Mouse (Mus musculus) MEL (cell line): ENCODE results near the gene Ncbp1. TPM values are rescaled to one million over a fixed set of nuclear protein-coding genes. Genes with fewer than 3 reads are reported as not detected.

Source experiments
- DNase-seq: peaks from one replicate; pipeline ENCODE4 v3.0.0; 2011; ENCODE audit warnings: low read depth, low spot score
- H3K27ac ChIP-seq: 2 replicates; pipeline ENCODE4 v1.5.1; 2012; ENCODE audit warnings: low read depth, mild to moderate bottlenecking, control low read depth, low read length, moderate library complexity; ENCODE audit not compliant: control insufficient read depth
- H3K27me3 ChIP-seq, 2 experiments: fragments of 150-350 bp in 1 of 2; sonication (generic) in 1 of 2; 2 replicates each; pipeline ENCODE4 v1.6.1; 2012; ENCODE audit warnings: low read length in 2 of 2, mild to moderate bottlenecking in 2 of 2, improper control_type of control experiment in 1 of 2, moderate library complexity in 1 of 2; ENCODE audit not compliant: insufficient read depth in 2 of 2, control insufficient read depth in 1 of 2
- H3K36me3 ChIP-seq, 2 experiments: 2 replicates each; pipeline ENCODE4 v1.6.1; 2012 to 2014; ENCODE audit warnings: low read length in 2 of 2, improper control_type of control experiment in 1 of 2, inconsistent platforms in 1 of 2, mild to moderate bottlenecking in 1 of 2; ENCODE audit not compliant: insufficient read depth in 2 of 2, control insufficient read depth in 1 of 2
- H3K4me1 ChIP-seq, 2 experiments: fragments of 150-350 bp in 1 of 2; sonication (generic) in 1 of 2; 2 replicates each; pipeline ENCODE4 v1.6.1; 2012; ENCODE audit warnings: low read length in 2 of 2, improper control_type of control experiment in 1 of 2, mild to moderate bottlenecking in 1 of 2; ENCODE audit not compliant: insufficient read depth in 2 of 2, control insufficient read depth in 1 of 2
- H3K4me3 ChIP-seq, 2 experiments: fragments of 150-350 bp in 1 of 2; sonication (generic) in 1 of 2; 2 replicates each; pipeline ENCODE4 v1.5.1; 2012; ENCODE audit warnings: low read depth in 2 of 2, low read length in 2 of 2, mild to moderate bottlenecking in 2 of 2, moderate library complexity in 2 of 2, control low read depth in 1 of 2, improper control_type of control experiment in 1 of 2; ENCODE audit not compliant: control insufficient read depth in 1 of 2, insufficient read depth in 1 of 2
- H3K79me2 ChIP-seq: 2 replicates; pipeline ENCODE4 v1.6.1; 2012; ENCODE audit warnings: mild to moderate bottlenecking, low read length, moderate library complexity; ENCODE audit not compliant: control insufficient read depth, poor library complexity, insufficient read depth
- H3K9ac ChIP-seq: 2 replicates; pipeline ENCODE4 v1.6.1; 2012; ENCODE audit warnings: low read depth, mild to moderate bottlenecking, control low read depth, low read length, moderate library complexity; ENCODE audit not compliant: control insufficient read depth, poor library complexity, severe bottlenecking
- H3K9me3 ChIP-seq: fragments of 150-350 bp; sonication (generic); replicated peaks from 2 replicates; pipeline ENCODE4 v1.6.1; 2012; ENCODE audit warnings: mild to moderate bottlenecking, low read length, improper control_type of control experiment, moderate library complexity; ENCODE audit not compliant: insufficient read depth
- BHLHE40 ChIP-seq: IDR thresholded peaks from 2 replicates; pipeline ENCODE4 v1.6.1; 2012; ENCODE audit warnings: low read depth, mild to moderate bottlenecking, inconsistent platforms, low read length, improper control_type of control experiment, borderline replicate concordance
- CHD1 ChIP-seq: IDR thresholded peaks from 2 replicates; pipeline ENCODE4 v1.6.1; 2012; ENCODE audit warnings: low read depth, mild to moderate bottlenecking, inconsistent platforms, low read length, improper control_type of control experiment
- CHD2 ChIP-seq: IDR thresholded peaks from 2 replicates; pipeline ENCODE4 v1.6.1; 2011; ENCODE audit warnings: low read length, improper control_type of control experiment
- E2F4 ChIP-seq: IDR thresholded peaks from 2 replicates; pipeline ENCODE4 v1.6.1; 2011; ENCODE audit warnings: low read depth, low read length, improper control_type of control experiment, borderline replicate concordance
- ELF1 ChIP-seq: IDR thresholded peaks from 2 replicates; pipeline ENCODE4 v1.6.1; 2014; ENCODE audit warnings: low read depth, mild to moderate bottlenecking, inconsistent platforms, low read length, improper control_type of control experiment, moderate library complexity
- EP300 ChIP-seq, 2 experiments: IDR thresholded peaks; 2 replicates each; pipeline ENCODE4 v1.6.1; 2011; ENCODE audit warnings: improper control_type of control experiment in 2 of 2, low read length in 2 of 2, low read depth in 1 of 2, mild to moderate bottlenecking in 1 of 2
- GABPA ChIP-seq: IDR thresholded peaks from 2 replicates; pipeline ENCODE4 v1.6.1; 2012; ENCODE audit warnings: low read depth, mild to moderate bottlenecking, inconsistent platforms, low read length, improper control_type of control experiment, moderate library complexity
- KAT2A ChIP-seq: conservative IDR thresholded peaks from 2 replicates; pipeline ENCODE4 v1.6.1; 2012; ENCODE audit warnings: low read depth, low read length, improper control_type of control experiment, inconsistent platforms
- MAZ ChIP-seq: IDR thresholded peaks from 2 replicates; pipeline ENCODE4 v1.6.1; 2012; ENCODE audit warnings: low read depth, mild to moderate bottlenecking, inconsistent platforms, low read length, improper control_type of control experiment
- MEF2A ChIP-seq: IDR thresholded peaks from 2 replicates; pipeline ENCODE4 v1.6.1; 2014; ENCODE audit warnings: low read depth, mild to moderate bottlenecking, inconsistent platforms, low read length, improper control_type of control experiment; ENCODE audit not compliant: poor library complexity, insufficient replicate concordance, severe bottlenecking; ENCODE audit errors: extremely low read depth
- NRF1 ChIP-seq: IDR thresholded peaks from 2 replicates; pipeline ENCODE4 v1.6.1; 2014; ENCODE audit warnings: low read depth, mild to moderate bottlenecking, inconsistent platforms, low read length, improper control_type of control experiment, moderate library complexity; ENCODE audit not compliant: poor library complexity, insufficient read depth, severe bottlenecking
- POLR2AphosphoS5 ChIP-seq: IDR thresholded peaks from 2 replicates; pipeline ENCODE4 v1.6.1; 2012; ENCODE audit warnings: low read depth, borderline replicate concordance, mild to moderate bottlenecking, inconsistent platforms, low read length, moderate library complexity, mixed read lengths
- RAD21 ChIP-seq: IDR thresholded peaks from 2 replicates; pipeline ENCODE4 v1.6.1; 2011; ENCODE audit warnings: mild to moderate bottlenecking, low read depth, low read length, improper control_type of control experiment
- RCOR1 ChIP-seq: IDR thresholded peaks from 2 replicates; pipeline ENCODE4 v1.6.1; 2012; ENCODE audit warnings: low read depth, mild to moderate bottlenecking, inconsistent platforms, low read length, improper control_type of control experiment
- SIN3A ChIP-seq: IDR thresholded peaks from 2 replicates; pipeline ENCODE4 v1.6.1; 2012; ENCODE audit warnings: low read length, improper control_type of control experiment, inconsistent platforms
- TAL1 ChIP-seq: IDR thresholded peaks from 2 replicates; pipeline ENCODE4 v1.6.1; 2012; ENCODE audit warnings: mild to moderate bottlenecking, inconsistent platforms, low read length, moderate library complexity, mixed read lengths
- TBP ChIP-seq: IDR thresholded peaks from 2 replicates; pipeline ENCODE4 v1.8.0; 2011; ENCODE audit warnings: low read depth, low read length, improper control_type of control experiment
- TCF12 ChIP-seq: IDR thresholded peaks from 2 replicates; pipeline ENCODE4 v1.6.1; 2014; ENCODE audit warnings: low read depth, mild to moderate bottlenecking, inconsistent platforms, low read length, improper control_type of control experiment, moderate library complexity
- USF1 ChIP-seq: IDR thresholded peaks from 2 replicates; pipeline ENCODE4 v1.6.1; 2014; ENCODE audit warnings: low read depth, mild to moderate bottlenecking, inconsistent platforms, low read length, improper control_type of control experiment, moderate library complexity
- USF2 ChIP-seq, 2 experiments: IDR thresholded peaks; 2 replicates each; pipeline ENCODE4 v1.6.1; 2011 to 2012; ENCODE audit warnings: improper control_type of control experiment in 2 of 2, low read length in 2 of 2, borderline replicate concordance in 1 of 2, inconsistent platforms in 1 of 2, low read depth in 1 of 2, mild to moderate bottlenecking in 1 of 2; ENCODE audit not compliant: insufficient read depth in 1 of 2
- ZMIZ1 ChIP-seq: IDR thresholded peaks from 2 replicates; pipeline ENCODE4 v1.6.1; 2012; ENCODE audit warnings: low read depth, mild to moderate bottlenecking, inconsistent platforms, low read length, improper control_type of control experiment, moderate library complexity
- polyA plus RNA-seq, 2 experiments: library from polyadenylated mRNA; stranded (reverse) in 1 of 2; unstranded in 1 of 2; fragments of >175 nt in 1 of 2; fragments of >200 nt in 1 of 2; gene quantifications; 2 replicates each; pipeline versions ENCODE4 v1.2.1 to v1.2.4; 2012; ENCODE audit warnings: low replicate concordance in 2 of 2, low read depth in 1 of 2; ENCODE audit not compliant: insufficient read length in 2 of 2, insufficient read depth in 1 of 2, missing spikeins in 1 of 2
- total RNA-seq: library from RNA; depleted of rRNA; stranded (reverse); fragments of 300-350 nt; gene quantifications from 2 replicates; pipeline ENCODE4 v1.2.3, GENCODE M21; 2012

The Ncbp1 gene
- total and polyA plus RNA-seq, 3 experiments, result 86.6 to 106 TPM; not detected in 1

- H3K9me3 ChIP-seq, result no peaks in the 10 kb centered on the region
- TF ChIP-seq POLR2AphosphoS5, result no peak
- TF ChIP-seq BHLHE40, result no peak
- no peak for TF ChIP-seq E2F4
- no peaks in the 10 kb centered on the region for H3K27me3 ChIP-seq
- H3K9ac ChIP-seq, result no peak overlapping the region
- no peak for DNase-seq
- H3K36me3 ChIP-seq, result no peaks in the 10 kb centered on the region
- no peak overlapping the region for H3K4me3 ChIP-seq
- no peak overlapping the region for H3K27ac ChIP-seq
- H3K79me2 ChIP-seq, result no peaks in the 10 kb centered on the region
- peaks cover 0 to 9% of the 10 kb centered on the region in 2 experiments; a peak in 2 of 4 replicates for H3K4me1 ChIP-seq
Measured at GRCm38 (mm10) chr4:46097591-46097990, 40.8 kb upstream of the Ncbp1 start.

GRCm38 (mm10) chr4:46099132-46099531 is 39.3 kb upstream of the Ncbp1 start:
- Histone ChIP-seq H3K36me3 (no peaks in the 10 kb centered on the region), H3K4me1 (peaks cover 0 to 7% of the 10 kb centered on the region in 2 experiments; a peak in 2 of 4 replicates), H3K4me3 (no peak overlapping the region), H3K27ac (no peak overlapping the region), H3K9me3 (no peaks in the 10 kb centered on the region), H3K27me3 (no peaks in the 10 kb centered on the region), H3K79me2 (no peaks in the 10 kb centered on the region), H3K9ac (no peak overlapping the region)
- DNase-seq, result no peak
- TF ChIP-seq POLR2AphosphoS5 (no peak), RCOR1 (no peak), SIN3A (no peak), USF1 (no peak), TCF12 (no peak), GABPA (no peak), USF2 (IDR thresholded peaks at IDR 0.05; ENCODE audit: borderline replicate concordance in 1 of 2, insufficient read depth in 1 of 2, low read depth in 1 of 2, low read length in 2 of 2) (no peak), CHD1 (no peak), RAD21 (no peak), MAZ (no peak), TBP (no peak), MEF2A (no peak), ZMIZ1 (no peak), EP300 (IDR thresholded peaks at IDR 0.05; ENCODE audit: low read depth in 1 of 2, low read length in 2 of 2) (no peak), KAT2A (no peak), TAL1 (no peak), NRF1 (no peak), CHD2 (no peak), ELF1 (no peak)
